Mouse (Mus musculus) hindbrain, embryonic 11.5 days (tissue): ENCODE measurements around the gene Use1. TPM values are rescaled to one million over a fixed set of nuclear protein-coding genes. Genes with fewer than 3 reads are reported as not detected.
A peak's percentile ranks its signal among the peaks of the same experiment; 100 is the strongest.
"Not testable (repeated sequence)": the region's sequence is repeated elsewhere in the genome, so short reads cannot be mapped to it uniquely, and the experiment has no call there.

Source experiments
- ATAC-seq: fragments of 200-750 bp; cut with Nextera tagmentation; 2 replicates; pipeline ENCODE4 v1.8.0; 2017; ENCODE audit warnings: mild to moderate bottlenecking, moderate TSS enrichment, moderate library complexity; ENCODE audit not compliant: low FRiP score
- DNase-seq: peaks from one replicate; pipeline ENCODE4 v3.0.0-alpha.2; 2015; ENCODE audit warnings: low spot score
- H3K27ac ChIP-seq: fragments of 300-500 bp; sonication (generic); 2 replicates; pipeline ENCODE4 v1.5.1; 2014; ENCODE audit warnings: mild to moderate bottlenecking, low read depth, low read length
- H3K27me3 ChIP-seq: fragments of 300-500 bp; sonication (generic); 2 replicates; pipeline ENCODE4 v1.6.1; 2014; ENCODE audit warnings: mild to moderate bottlenecking, low read length, moderate library complexity, mixed read lengths; ENCODE audit not compliant: control insufficient read depth, insufficient read depth
- H3K36me3 ChIP-seq: fragments of 300-500 bp; sonication (generic); 2 replicates; pipeline ENCODE4 v1.6.1; 2014; ENCODE audit warnings: mild to moderate bottlenecking, low read length, moderate library complexity, mixed read lengths; ENCODE audit not compliant: control insufficient read depth, insufficient read depth
- H3K4me1 ChIP-seq: fragments of 300-500 bp; sonication (generic); replicated peaks from 2 replicates; pipeline ENCODE4 v1.6.1; 2014; ENCODE audit warnings: low read length, mixed read lengths; ENCODE audit not compliant: control insufficient read depth, insufficient read depth
- H3K4me2 ChIP-seq: fragments of 300-500 bp; sonication (generic); replicated peaks from 2 replicates; pipeline ENCODE4 v1.6.1; 2014; ENCODE audit warnings: mild to moderate bottlenecking, low read depth, low read length
- H3K4me3 ChIP-seq: fragments of 300-500 bp; sonication (generic); 2 replicates; pipeline ENCODE4 v1.5.1; 2014; ENCODE audit warnings: low read depth, low read length
- H3K9ac ChIP-seq: fragments of 300-500 bp; sonication (generic); 2 replicates; pipeline ENCODE4 v1.6.1; 2014; ENCODE audit warnings: low read depth, low read length
- H3K9me3 ChIP-seq: fragments of 300-500 bp; sonication (generic); 2 replicates; pipeline ENCODE4 v1.6.1; 2016; ENCODE audit warnings: low read length; ENCODE audit not compliant: control insufficient read depth
- WGBS: fragments of 180-500 bp; shearing (Covaris S2); extraction: QIAGEN DNeasy Blood & Tissue Kit; methylation state at CpG from one replicate; pipeline ENCODE4 v1.1.7; 2014; 5-methylcytosine and 5-hydroxymethylcytosine counted together
- polyA plus RNA-seq: library from polyadenylated mRNA; unstranded; fragments of >200 nt; fragmentation: Nextera tagmentation; extraction: Ambion mirVana; gene quantifications from 2 replicates; pipeline ENCODE4 v1.2.1, GENCODE M21; 2014

The Use1 gene
- polyA plus RNA-seq: 77.8 and 78.6 TPM in 2 replicates

DNA sequence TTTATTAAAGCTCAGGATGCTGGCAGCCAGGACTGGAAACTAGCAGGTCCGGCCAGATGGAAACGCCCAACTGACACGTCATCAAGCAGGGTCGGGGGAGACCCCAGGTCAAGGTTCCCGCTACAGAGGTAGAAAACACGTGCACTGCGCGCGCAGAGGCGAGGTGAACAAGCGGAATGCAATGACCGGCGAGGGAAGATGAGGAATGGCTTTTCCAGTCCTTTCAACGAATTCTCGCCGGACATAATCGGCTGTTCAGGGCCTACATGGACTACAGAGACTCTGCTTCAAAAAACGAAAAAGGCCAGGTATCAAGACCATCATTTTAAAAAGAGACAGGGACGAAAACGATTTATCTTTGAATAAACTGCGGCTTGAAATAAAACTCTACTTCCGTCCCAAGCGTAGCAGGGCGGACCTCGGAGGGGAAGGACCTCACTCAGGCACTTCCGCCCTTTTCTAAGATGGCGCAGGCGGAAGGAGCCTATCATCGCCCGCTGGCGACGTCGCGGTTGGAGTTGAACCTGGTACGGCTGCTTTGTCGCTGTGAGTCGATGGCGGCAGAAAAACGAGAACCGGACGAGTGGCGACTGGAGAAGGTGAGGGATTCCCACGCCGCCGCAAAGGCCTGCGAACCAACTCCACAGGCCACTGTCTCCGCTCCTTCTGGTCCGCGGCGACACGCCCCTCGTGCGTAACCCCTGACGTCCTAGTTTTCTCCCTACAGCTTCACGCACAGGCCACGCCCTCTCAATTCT, at the start of gene Use1:
TSS of gene Use1 (plus strand) at position 78 of the 758 bp plus-strand sequence.
- H3K4me3 ChIP-seq: peak within 1 kb of the TSS; percentile 47
- WGBS: under 1% methylated on average over 56 of the region's 56 CpGs
- H3K27ac ChIP-seq: peak within 1 kb of the TSS; percentile 48
- peak within 1 kb of the TSS; percentile 66 for H3K4me2 ChIP-seq
- peaks cover 4% of the 10 kb centered on the region for H3K4me1 ChIP-seq
- peak; percentile 92 for DNase-seq
- no peaks in the 10 kb centered on the region for H3K36me3 ChIP-seq
- H3K27me3 ChIP-seq: no peaks in the 10 kb centered on the region
- peak within 1 kb of the TSS; percentile 19 for H3K9ac ChIP-seq
- peak; percentile 81 for ATAC-seq
- H3K9me3 ChIP-seq: no peaks in the 10 kb centered on the region

GRCm38 (mm10) chr8:71318610-71319009, 48.0 kb upstream of the Use1 start:
- H3K4me3 ChIP-seq, H3K4me2 ChIP-seq, H3K36me3 ChIP-seq, H3K4me1 ChIP-seq, H3K9me3 ChIP-seq, H3K9ac ChIP-seq, H3K27me3 ChIP-seq, ATAC-seq, DNase-seq, H3K27ac ChIP-seq: not testable (repeated sequence)
- WGBS: 86% methylated on average over 5 of the region's 5 CpGs

- WGBS: 95% methylated on average over 2 of the region's 2 CpGs
- not testable (repeated sequence) for H3K4me1 ChIP-seq, H3K4me2 ChIP-seq, DNase-seq, H3K36me3 ChIP-seq, H3K9me3 ChIP-seq, H3K9ac ChIP-seq, H3K27me3 ChIP-seq, H3K27ac ChIP-seq, H3K4me3 ChIP-seq, ATAC-seq
Measured at GRCm38 (mm10) chr8:71319760-71320159, 46.9 kb upstream of the Use1 start.

DNA sequence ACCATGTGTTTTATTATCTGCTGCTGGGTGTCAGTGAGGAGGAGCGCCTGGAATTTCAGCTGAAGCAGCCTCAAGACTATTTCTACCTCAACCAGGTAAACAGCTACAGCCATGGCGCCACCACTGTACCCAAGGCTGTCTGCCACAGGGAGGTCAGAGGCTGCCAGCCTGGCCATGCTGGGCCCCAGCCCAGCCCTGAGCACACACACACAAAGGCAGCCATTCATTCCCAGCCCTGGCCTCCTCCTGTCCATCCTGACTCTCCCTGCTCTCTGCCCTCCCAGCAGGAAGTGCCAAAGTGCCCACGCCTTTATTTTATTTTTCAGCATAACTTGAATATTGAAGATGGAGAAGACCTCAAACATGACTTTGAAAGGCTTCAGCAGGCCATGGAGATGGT, 43.7 kb upstream of the Use1 start:
- peaks cover 8% of the 10 kb centered on the region; the same call in 1 of the 2 replicates for H3K36me3 ChIP-seq

GRCm38 (mm10) chr8:71324848-71325247, 41.8 kb upstream of the Use1 start:
- DNase-seq: no peak
- Histone ChIP-seq H3K9me3 (no peaks in the 10 kb centered on the region), H3K27me3 (no peaks in the 10 kb centered on the region), H3K9ac (no peak overlapping the region), H3K4me1 (no peaks in the 10 kb centered on the region), H3K4me2 (no peak overlapping the region), H3K36me3 (peaks cover 8% of the 10 kb centered on the region; the same call in 1 of the 2 replicates), H3K4me3 (no peak overlapping the region), H3K27ac (no peak overlapping the region)
- WGBS: 100% methylated on average over 1 of the region's 1 CpGs
- ATAC-seq: no peak

More for the DNA sequence above, 43.7 kb upstream of the Use1 start:
- Histone ChIP-seq H3K9me3 (no peaks in the 10 kb centered on the region), H3K4me2 (no peak overlapping the region), H3K4me1 (no peaks in the 10 kb centered on the region), H3K27me3 (no peaks in the 10 kb centered on the region), H3K9ac (no peak overlapping the region), H3K27ac (no peak overlapping the region), H3K4me3 (no peak overlapping the region)
- DNase-seq: no peak
- 86% methylated on average over 3 of the region's 3 CpGs for WGBS
- ATAC-seq: no peak

DNA sequence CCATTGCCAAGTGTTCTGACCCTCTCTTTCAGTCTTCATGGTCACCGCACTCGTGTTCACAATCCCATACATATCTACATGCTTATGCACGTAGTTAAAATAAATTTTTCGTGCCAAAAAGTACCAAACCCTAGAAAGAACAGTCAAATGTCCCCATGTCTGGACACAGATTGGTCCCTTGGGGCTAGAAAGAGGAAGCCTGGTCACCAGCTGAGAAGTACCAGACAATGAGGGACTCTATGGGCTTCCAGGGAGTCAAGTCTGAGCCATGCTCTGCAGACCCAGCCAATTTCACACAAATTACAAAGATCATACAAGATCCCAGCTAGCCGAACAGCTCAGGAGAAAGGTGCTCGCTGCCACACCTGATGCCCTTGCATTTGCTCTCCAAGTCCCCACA, 28.8 kb upstream of the Use1 start:
- not testable (repeated sequence) for H3K4me3 ChIP-seq, H3K9me3 ChIP-seq, H3K4me2 ChIP-seq, H3K9ac ChIP-seq, ATAC-seq, DNase-seq, H3K27me3 ChIP-seq, H3K36me3 ChIP-seq, H3K4me1 ChIP-seq, H3K27ac ChIP-seq
- 92% methylated on average over 6 of the region's 6 CpGs for WGBS

- DNase-seq (peak; percentile 57), ATAC-seq (no peak)
- no peak overlapping the region for H3K9ac ChIP-seq
- H3K27ac ChIP-seq: no peak overlapping the region
- H3K36me3 ChIP-seq: 0 out of 2 replicates have a peak, but pooled peaks cover 2% of the 10 kb centered on the region
- H3K4me3 ChIP-seq: no peak overlapping the region
- H3K27me3 ChIP-seq: no peaks in the 10 kb centered on the region
- H3K4me2 ChIP-seq: no peak overlapping the region
- 75% methylated on average over 5 of the region's 5 CpGs for WGBS
- no peaks in the 10 kb centered on the region for H3K9me3 ChIP-seq
- H3K4me1 ChIP-seq: no peaks in the 10 kb centered on the region
Measured at GRCm38 (mm10) chr8:71340625-71341024, 26.0 kb upstream of the Use1 start.

DNA sequence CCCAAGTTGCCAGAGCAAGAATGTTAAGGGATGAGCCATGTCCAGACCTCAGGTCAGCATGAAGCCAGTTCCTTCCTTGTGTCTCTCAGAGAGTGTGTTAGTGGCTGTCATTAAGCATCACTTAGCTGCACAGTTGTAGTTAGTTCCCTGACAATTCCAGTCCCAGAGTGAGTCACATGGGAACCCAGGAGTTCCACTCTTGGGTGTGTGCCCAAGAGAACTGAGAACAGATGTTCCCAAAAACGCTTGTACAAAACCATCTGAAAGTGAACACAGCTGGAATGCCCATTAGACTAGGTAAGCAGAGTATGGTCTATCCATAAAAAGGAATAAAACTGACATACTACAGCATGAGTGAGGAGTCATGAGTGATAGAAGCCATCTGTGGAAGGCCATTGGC, 20.1 kb upstream of the Use1 start:
- Histone ChIP-seq H3K27me3 (no peaks in the 10 kb centered on the region), H3K36me3 (peaks cover 15% of the 10 kb centered on the region), H3K9me3 (no peaks in the 10 kb centered on the region), H3K27ac (no peak overlapping the region), H3K4me3 (no peak overlapping the region), H3K9ac (no peak overlapping the region), H3K4me2 (no peak overlapping the region), H3K4me1 (no peaks in the 10 kb centered on the region)
- no peak for DNase-seq
- WGBS: 88% methylated on average over 1 of the region's 1 CpGs
- ATAC-seq: no peak

DNA sequence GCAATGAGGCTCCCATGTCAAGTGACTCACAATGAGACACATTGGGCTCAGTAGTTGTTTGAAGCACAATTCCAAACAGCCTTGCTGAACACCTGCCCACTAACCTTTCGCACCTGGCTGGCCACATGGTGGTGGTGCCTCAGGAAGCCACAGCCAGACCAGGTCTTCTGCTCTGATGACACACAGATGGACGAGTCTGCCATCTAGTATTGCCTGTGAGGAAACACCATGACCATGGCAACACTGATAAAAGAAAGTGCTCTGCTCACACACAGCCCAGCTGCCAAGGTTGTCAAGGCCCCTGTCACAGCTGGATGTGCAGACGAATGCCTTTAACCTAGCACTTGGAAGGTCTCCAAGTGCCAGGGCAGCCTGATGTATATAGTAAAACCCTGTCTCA, 15.5 kb upstream of the Use1 start:
- peaks cover 16% of the 10 kb centered on the region for H3K36me3 ChIP-seq

More for the DNA sequence above, 15.5 kb upstream of the Use1 start:
- 80% methylated on average over 3 of the region's 3 CpGs for WGBS
- Histone ChIP-seq H3K4me1 (no peaks in the 10 kb centered on the region), H3K4me3 (no peak overlapping the region), H3K27me3 (no peaks in the 10 kb centered on the region), H3K27ac (no peak overlapping the region), H3K4me2 (no peak overlapping the region), H3K9ac (no peak overlapping the region), H3K9me3 (no peaks in the 10 kb centered on the region)
- DNase-seq (no peak), ATAC-seq (no peak)
